Mouse (Mus musculus) cerebellum, adult 18-20 months (tissue): Measurements from ENCODE around the gene Fam92b.

Experiments used
- DNase-seq, 2 experiments: peaks; one replicate each; pipeline ENCODE4 v3.0.0; 2021

The Fam92b gene

GRCm38 (mm10) chr8:120177318-120178123 lies at the start of gene Fam92b:
TSS of gene Fam92b (minus strand) at chr8:120177466.
- no peak for DNase-seq

- DNase-seq = no peak
These were observed 48.3 kb upstream of the Fam92b start for GRCm38 (mm10) chr8:120225421-120226151.

GRCm38 (mm10) chr8:120224521-120225420 lies 47.5 kb upstream of the Fam92b start:
- DNase-seq = no peak

GRCm38 (mm10) chr8:120222548-120222947 lies 45.3 kb upstream of the Fam92b start:
- DNase-seq = no peak

- DNase-seq = no peak
These were observed 39.9 kb upstream of the Fam92b start for GRCm38 (mm10) chr8:120216855-120217830.

- peak in 1 of 2 experiments; percentile 38 for DNase-seq
These were observed 38.3 kb upstream of the Fam92b start for GRCm38 (mm10) chr8:120215416-120216141.

- DNase-seq = peak; percentile 96 to 97
These were observed 36.7 kb upstream of the Fam92b start for GRCm38 (mm10) chr8:120213939-120214338.

- DNase-seq = no peak
These were observed 36.0 kb upstream of the Fam92b start for GRCm38 (mm10) chr8:120213229-120213628.

GRCm38 (mm10) chr8:120212596-120212995 lies 35.3 kb upstream of the Fam92b start:
- DNase-seq = no peak

GRCm38 (mm10) chr8:120211345-120211744 lies 34.1 kb upstream of the Fam92b start:
- no peak for DNase-seq

- no peak for DNase-seq
These were observed 30.8 kb upstream of the Fam92b start for GRCm38 (mm10) chr8:120208113-120208512.

- DNase-seq = no peak
These were observed 30.1 kb upstream of the Fam92b start for GRCm38 (mm10) chr8:120207364-120207763.

- no peak for DNase-seq
These were observed 28.6 kb upstream of the Fam92b start for GRCm38 (mm10) chr8:120205916-120206315.

GRCm38 (mm10) chr8:120204736-120205360 lies 27.6 kb upstream of the Fam92b start:
- no peak for DNase-seq

- DNase-seq = no peak
These were observed 25.3 kb upstream of the Fam92b start for GRCm38 (mm10) chr8:120202546-120202945.

- no peak for DNase-seq
These were observed 24.1 kb upstream of the Fam92b start for GRCm38 (mm10) chr8:120201351-120201750.

GRCm38 (mm10) chr8:120192118-120192517 lies 14.9 kb upstream of the Fam92b start:
- no peak for DNase-seq

GRCm38 (mm10) chr8:120191633-120192032 lies 14.4 kb upstream of the Fam92b start:
- DNase-seq = no peak

GRCm38 (mm10) chr8:120190810-120191413 lies 13.6 kb upstream of the Fam92b start:
- peak; percentile 88 to 89 for DNase-seq
